Mouse (Mus musculus) liver, embryonic 13.5 days (tissue): Measurements from ENCODE around the gene Sgta. TPM values are rescaled to one million over a fixed set of nuclear protein-coding genes. Genes with fewer than 3 reads are reported as not detected.
A peak's percentile ranks its signal among the peaks of the same experiment; 100 is the strongest.
"Not testable (repeated sequence)": the region's sequence is repeated elsewhere in the genome, so short reads cannot be mapped to it uniquely, and the experiment has no call there.

Source experiments
- ATAC-seq: fragments of 200-750 bp; cut with Nextera tagmentation; 2 replicates; pipeline ENCODE4 v1.8.0; 2017; ENCODE audit warnings: low read depth, mild to moderate bottlenecking, moderate number of reproducible peaks, moderate library complexity
- DNase-seq: peaks from one replicate; pipeline ENCODE4 v3.0.0; 2022
- H3K27ac ChIP-seq: fragments of 300-500 bp; sonication (generic); 2 replicates; pipeline ENCODE4 v1.5.1; 2015; ENCODE audit warnings: moderate library complexity, mild to moderate bottlenecking, inconsistent platforms
- H3K27me3 ChIP-seq: fragments of 300-500 bp; sonication (generic); 2 replicates; pipeline ENCODE4 v1.6.1; 2015; ENCODE audit warnings: mild to moderate bottlenecking, inconsistent platforms
- H3K36me3 ChIP-seq: fragments of 300-500 bp; sonication (generic); 2 replicates; pipeline ENCODE4 v1.6.1; 2015; ENCODE audit warnings: mild to moderate bottlenecking, inconsistent platforms
- H3K4me1 ChIP-seq: fragments of 300-500 bp; sonication (generic); replicated peaks from 2 replicates; pipeline ENCODE4 v1.6.1; 2015; ENCODE audit warnings: inconsistent platforms
- H3K4me2 ChIP-seq: fragments of 300-500 bp; sonication (generic); 2 replicates; pipeline ENCODE4 v1.6.1; 2015; ENCODE audit warnings: inconsistent platforms, mild to moderate bottlenecking, moderate library complexity
- H3K4me3 ChIP-seq: fragments of 300-500 bp; sonication (generic); replicated peaks from 2 replicates; pipeline ENCODE4 v1.5.1; 2015; ENCODE audit warnings: mild to moderate bottlenecking, inconsistent platforms
- H3K9ac ChIP-seq: fragments of 300-500 bp; sonication (generic); 2 replicates; pipeline ENCODE4 v1.6.1; 2015; ENCODE audit warnings: mild to moderate bottlenecking, inconsistent platforms
- H3K9me3 ChIP-seq: fragments of 300-500 bp; sonication (generic); replicated peaks from 2 replicates; pipeline ENCODE4 v1.6.1; 2016; ENCODE audit warnings: inconsistent platforms
- WGBS: fragments of 180-500 bp; shearing (Covaris S2); methylation state at CpG from one replicate; pipeline ENCODE4 v1.1.7; 2015; ENCODE audit not compliant: insufficient replicate concordance; 5-methylcytosine and 5-hydroxymethylcytosine counted together
- polyA plus RNA-seq: library from polyadenylated mRNA; unstranded; fragments of >200 nt; fragmentation: Nextera tagmentation; extraction: Ambion mirVana; gene quantifications from 2 replicates; pipeline ENCODE4 v1.2.1, GENCODE M21; 2015

Gene Sgta
- polyA plus RNA-seq, 1 experiment from 2014 or later = 69.1 TPM

DNA sequence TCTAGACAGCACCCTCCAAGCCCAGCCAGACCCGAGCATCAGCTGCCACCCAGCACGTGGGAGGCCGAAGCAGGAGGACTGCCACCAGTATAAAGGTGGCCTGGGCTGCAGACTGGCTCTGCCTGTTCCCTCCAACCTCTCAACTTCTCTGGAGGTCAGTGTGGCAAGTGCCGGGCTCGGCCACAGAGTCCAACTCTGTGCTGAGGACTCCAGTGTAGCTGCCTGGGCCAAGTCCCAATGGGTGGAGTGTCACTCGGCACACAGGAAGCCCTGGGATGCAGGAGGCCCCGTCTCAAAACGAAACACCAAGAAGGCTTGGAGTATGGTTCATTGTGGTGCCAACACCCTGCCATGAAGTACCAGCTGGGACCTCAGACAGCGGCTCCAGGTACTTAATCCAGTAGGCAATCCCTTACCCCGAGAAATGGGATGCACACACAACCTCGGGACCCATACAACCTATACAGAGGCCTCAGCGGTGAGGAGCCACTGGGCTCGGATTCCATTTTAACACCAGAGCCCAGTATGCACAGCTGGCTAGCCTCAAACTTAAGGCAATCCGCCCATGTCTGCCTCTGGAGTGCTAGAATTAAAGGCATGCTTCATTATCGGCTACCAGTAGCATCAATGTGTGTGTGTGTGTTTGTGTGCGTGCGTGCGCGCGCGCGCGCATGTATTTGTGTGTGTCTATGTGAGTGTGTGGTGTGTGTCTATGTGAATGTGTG, 2.4 kb downstream of the Sgta start:
- H3K4me2 ChIP-seq = no peak overlapping the region
- H3K36me3 ChIP-seq = peaks cover 3% of the 10 kb centered on the region; the same call in 1 of the 2 replicates
- DNase-seq = no peak
- no peak for ATAC-seq
- peak overlapping the region; percentile 78; the same call in 1 of the 2 replicates for H3K9ac ChIP-seq
- H3K27ac ChIP-seq = no peak overlapping the region
- H3K27me3 ChIP-seq = no peaks in the 10 kb centered on the region
- WGBS = 88% methylated on average over 23 of the region's 23 CpGs
- no peak overlapping the region for H3K4me3 ChIP-seq
- H3K4me1 ChIP-seq = peaks cover 37% of the 10 kb centered on the region
- no peaks in the 10 kb centered on the region for H3K9me3 ChIP-seq

DNA sequence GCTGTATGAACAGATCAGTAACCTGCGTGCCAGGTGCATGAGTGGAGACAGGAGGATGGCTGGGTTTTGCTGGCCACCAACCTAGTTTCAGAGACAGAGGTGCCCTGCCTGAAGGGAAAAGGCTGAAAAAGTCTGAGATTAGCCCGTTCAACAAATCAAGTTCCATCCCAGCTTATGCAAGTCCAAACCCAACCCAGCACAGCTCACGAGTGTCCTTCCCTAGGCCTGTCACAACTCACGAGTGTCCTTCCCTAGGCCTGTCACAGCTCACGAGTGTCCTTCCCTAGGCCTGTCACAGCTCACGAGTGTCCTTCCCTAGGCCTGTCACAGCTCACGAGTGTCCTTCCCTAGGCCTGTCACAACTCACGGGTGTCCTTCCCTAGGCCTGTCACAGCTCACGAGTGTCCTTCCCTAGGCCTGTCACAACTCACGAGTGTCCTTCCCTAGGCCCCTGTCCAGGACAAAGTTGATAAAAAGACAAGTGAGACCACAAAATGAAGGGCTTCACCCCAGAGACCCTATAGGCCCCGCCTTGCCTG, 4.1 kb downstream of the Sgta start:
- not testable (repeated sequence) for H3K9ac ChIP-seq, DNase-seq, H3K9me3 ChIP-seq, H3K4me3 ChIP-seq, ATAC-seq, H3K27ac ChIP-seq, H3K4me2 ChIP-seq, H3K27me3 ChIP-seq
- H3K36me3 ChIP-seq = peaks cover 17% of the 10 kb centered on the region
- WGBS = 71% methylated on average over 11 of the region's 11 CpGs
- H3K4me1 ChIP-seq = peaks cover 52% of the 10 kb centered on the region

DNA sequence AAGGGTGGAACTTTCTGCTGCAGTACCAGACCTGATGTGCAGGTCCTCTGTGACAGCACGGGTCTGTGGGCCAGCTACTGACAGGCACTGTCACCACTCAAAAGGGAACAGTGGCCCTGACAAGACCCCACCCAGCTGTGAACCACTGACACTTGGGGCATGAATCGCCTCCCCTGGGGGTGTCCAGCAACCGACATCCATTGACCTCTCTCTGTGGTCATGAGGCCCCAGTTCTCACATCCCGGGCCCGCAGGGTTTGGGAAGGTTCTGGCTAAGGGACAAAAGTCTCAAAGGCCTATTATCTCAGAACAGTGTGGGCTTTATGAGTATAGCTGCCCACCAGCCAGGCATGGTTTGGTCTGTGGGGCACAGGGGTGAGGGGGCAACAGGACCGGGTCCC, 4.8 kb downstream of the Sgta start:
- 82% methylated on average over 6 of the region's 6 CpGs for WGBS
- peaks cover 24% of the 10 kb centered on the region for H3K36me3 ChIP-seq

DNA sequence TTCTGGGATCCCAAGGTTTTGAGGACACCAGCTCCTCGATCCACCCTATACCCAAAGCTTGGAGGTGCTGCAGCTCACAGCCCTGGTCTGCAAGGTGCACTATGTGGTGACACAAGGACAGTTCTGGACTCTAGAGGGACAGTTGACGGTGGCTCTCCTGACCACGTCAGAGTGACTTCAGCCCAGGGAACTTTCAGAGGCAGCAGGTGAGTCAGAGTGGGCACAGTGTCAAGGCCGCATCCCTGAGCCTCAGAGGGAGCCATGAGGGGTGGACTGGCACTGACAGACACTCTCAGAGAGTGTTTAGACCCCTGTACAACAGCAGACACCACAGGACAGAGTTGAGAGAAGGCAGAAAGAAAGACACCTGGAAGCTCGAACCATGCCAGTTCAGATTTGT, 7.4 kb downstream of the Sgta start:
- no peak for ATAC-seq
- Histone ChIP-seq H3K9me3 (no peaks in the 10 kb centered on the region), H3K4me3 (no peak overlapping the region), H3K27ac (no peak overlapping the region), H3K4me1 (peaks cover 35% of the 10 kb centered on the region), H3K4me2 (no peak overlapping the region), H3K27me3 (no peaks in the 10 kb centered on the region), H3K36me3 (peaks cover 50% of the 10 kb centered on the region), H3K9ac (no peak overlapping the region)
- DNase-seq = no peak
- 80% methylated on average over 5 of the region's 5 CpGs for WGBS

More for the DNA sequence above, 4.8 kb downstream of the Sgta start:
- no peak overlapping the region for H3K4me3 ChIP-seq
- no peak overlapping the region for H3K4me2 ChIP-seq
- H3K27me3 ChIP-seq = no peaks in the 10 kb centered on the region
- DNase-seq (no peak), ATAC-seq (no peak)
- no peak overlapping the region for H3K27ac ChIP-seq
- peaks cover 56% of the 10 kb centered on the region for H3K4me1 ChIP-seq
- H3K9me3 ChIP-seq = no peaks in the 10 kb centered on the region
- H3K9ac ChIP-seq = no peak overlapping the region

DNA sequence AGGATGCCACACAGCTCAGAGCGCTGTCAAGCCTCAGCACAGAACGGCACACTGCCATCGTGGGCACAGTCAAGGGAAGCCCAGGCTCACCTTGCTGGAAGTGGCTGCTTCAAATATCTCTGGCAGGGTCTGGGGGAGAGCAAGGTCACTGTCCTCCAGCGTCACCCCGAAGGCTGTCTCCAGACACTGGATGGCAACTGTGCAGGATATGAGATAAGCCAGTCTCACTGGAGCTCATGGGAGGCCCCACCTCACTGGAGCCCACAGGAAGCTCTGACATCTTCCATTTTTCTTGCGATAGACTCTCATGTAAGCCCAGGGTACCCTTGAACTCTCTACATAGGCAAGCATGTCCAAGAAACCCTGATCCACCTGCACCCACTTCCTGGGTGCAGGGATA, 8.8 kb downstream of the Sgta start:
- Histone ChIP-seq H3K36me3 (peaks cover 65% of the 10 kb centered on the region), H3K27ac (peak overlapping the region; percentile 66), H3K27me3 (no peaks in the 10 kb centered on the region), H3K9me3 (no peaks in the 10 kb centered on the region), H3K4me1 (peaks cover 24% of the 10 kb centered on the region), H3K9ac (peak overlapping the region; percentile 29; the same call in 1 of the 2 replicates), H3K4me2 (no peak overlapping the region), H3K4me3 (no peak overlapping the region)
- DNase-seq (peak; percentile 18), ATAC-seq (peak; percentile 69)
- 28% methylated on average over 6 of the region's 6 CpGs for WGBS

DNA sequence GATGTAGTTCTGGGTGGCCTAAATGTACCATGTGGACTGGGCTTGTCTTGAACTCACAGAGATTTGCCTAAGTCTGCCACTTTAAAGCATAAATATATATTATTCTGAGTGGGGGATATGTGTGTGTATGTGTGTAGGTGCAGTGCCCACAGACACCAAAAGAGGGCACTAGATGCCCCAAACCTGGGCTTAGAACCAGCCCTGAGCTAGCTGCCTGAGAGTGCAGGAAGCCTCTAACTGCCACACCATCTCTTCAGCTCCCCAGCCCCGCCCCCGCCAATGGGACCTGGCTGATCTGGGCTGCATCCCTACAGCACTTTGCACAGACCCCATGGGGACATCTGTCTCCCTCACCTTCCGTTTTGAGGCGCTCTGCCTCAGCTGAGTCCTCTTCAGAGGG, 9.3 kb downstream of the Sgta start:
- Histone ChIP-seq H3K9ac (0 out of 2 replicates have a peak overlapping the region, but pooled peaks have one; percentile 29), H3K36me3 (peaks cover 68% of the 10 kb centered on the region), H3K4me3 (no peak overlapping the region), H3K4me1 (peaks cover 24% of the 10 kb centered on the region), H3K9me3 (no peaks in the 10 kb centered on the region), H3K4me2 (no peak overlapping the region), H3K27me3 (no peaks in the 10 kb centered on the region), H3K27ac (peak overlapping the region; percentile 65)
- ATAC-seq = peak; percentile 28
- DNase-seq = no peak
- whole genome bisulfite sequencing = 69% methylated on average over 4 of the region's 4 CpGs

DNA sequence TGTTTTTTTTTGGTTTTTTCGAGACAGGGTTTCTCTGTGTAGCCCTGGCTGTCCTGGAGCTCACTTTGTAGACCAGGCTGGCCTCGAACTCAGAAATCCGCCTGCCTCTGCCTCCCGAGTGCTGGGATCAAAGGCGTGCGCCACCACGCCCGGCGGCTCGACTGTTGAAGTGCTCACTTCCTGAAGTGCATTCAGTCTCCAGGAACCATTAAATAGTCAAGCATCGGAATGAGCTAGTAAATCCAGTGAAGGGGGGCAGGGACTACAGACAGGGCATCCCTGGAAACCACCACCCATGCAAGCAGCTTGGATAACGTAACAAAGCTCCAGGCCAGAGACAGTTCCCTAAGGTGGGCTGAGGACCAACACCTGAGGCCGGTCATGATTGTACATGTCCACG, 14.7 kb downstream of the Sgta start:
- H3K27me3 ChIP-seq, H3K4me3 ChIP-seq, ATAC-seq, H3K4me1 ChIP-seq, H3K27ac ChIP-seq, H3K4me2 ChIP-seq, H3K9ac ChIP-seq, H3K9me3 ChIP-seq, DNase-seq: not testable (repeated sequence)
- WGBS = 83% methylated on average over 14 of the region's 14 CpGs
- H3K36me3 ChIP-seq = peaks cover 75% of the 10 kb centered on the region

DNA sequence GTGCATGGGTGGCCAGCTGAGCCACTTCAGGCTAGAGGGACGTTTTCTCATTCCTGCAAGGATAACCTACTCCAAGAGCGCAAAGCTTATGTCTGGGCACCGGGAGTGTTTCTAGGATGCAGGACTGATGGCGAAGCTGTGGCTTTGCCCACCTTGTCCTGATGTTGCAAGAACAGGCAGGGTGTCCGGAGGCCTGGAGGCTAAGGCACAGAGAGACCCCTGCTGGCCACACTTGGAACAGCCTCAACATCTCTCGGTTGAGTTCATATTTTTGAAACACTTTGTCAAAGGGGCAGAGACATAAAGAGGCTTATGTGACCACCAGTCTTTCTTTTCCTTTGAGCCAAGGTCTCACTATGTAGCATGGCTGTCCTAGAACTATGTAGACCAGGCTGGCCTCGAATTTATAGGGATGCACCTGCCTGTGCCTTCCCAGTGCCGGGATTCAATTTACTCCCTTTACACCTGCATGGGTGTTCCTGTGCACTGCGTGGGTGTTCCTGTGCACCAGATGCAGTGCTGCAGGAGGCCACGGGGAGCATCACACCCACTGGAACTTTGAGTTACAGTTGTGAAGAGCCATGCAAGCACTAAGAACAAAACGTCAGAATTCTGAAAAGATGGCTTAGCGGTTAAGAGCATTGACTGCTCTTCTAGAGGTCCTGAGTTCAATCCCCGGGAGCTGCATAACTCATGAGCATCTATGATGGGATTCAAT, 18.4 kb downstream of the Sgta start:
- Histone ChIP-seq H3K27me3 (no peaks in the 10 kb centered on the region), H3K27ac (no peak overlapping the region)

DNA sequence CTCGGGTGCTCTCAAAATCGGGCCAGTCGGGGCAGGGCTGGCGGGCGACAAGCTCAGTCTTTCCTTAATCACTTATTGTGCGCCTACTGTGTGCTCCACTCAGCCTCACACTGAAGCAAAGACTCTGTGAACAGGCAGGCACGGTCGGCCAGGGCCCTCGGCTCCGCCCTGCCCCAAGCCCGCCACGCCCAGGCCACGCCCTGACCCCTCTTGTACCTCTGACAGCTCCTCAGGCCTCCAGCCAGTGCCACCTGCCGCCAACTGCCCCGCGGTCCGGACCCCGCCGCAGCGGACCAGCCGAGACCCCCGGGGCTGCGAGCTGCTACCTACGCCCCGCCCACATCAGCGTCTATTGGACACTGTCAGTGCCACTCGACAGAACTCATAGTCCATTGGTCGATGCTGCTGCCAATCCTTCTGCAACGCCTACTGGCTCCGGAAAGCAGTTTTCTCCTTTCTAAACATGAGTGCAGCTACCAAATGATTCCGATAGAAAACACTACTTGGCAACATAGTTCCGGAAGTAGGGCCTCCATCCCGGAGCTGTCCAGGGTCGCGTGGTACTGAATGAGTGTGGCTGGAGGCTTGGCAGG, 22.9 kb downstream of the Sgta start, which contains the start of gene Slc39a3:
Slc39a3 (minus strand) TSS at position 439 of the 593 bp plus-strand sequence.
- peak within 1 kb of the TSS; percentile 80 for H3K4me3 ChIP-seq
- no peaks in the 10 kb centered on the region for H3K27me3 ChIP-seq
- H3K4me1 ChIP-seq = peaks cover 8% of the 10 kb centered on the region
- H3K36me3 ChIP-seq = peaks cover 5% of the 10 kb centered on the region; the same call in 1 of the 2 replicates
- H3K9me3 ChIP-seq = no peaks in the 10 kb centered on the region
- DNase-seq (peak; percentile 95), ATAC-seq (peak; percentile 97)
- peak within 1 kb of the TSS; percentile 78 for H3K4me2 ChIP-seq
- peak within 1 kb of the TSS; percentile 77 for H3K27ac ChIP-seq
- WGBS = 0% methylated on average over 35 of the region's 35 CpGs
- peak within 1 kb of the TSS; percentile 82 for H3K9ac ChIP-seq

More for the DNA sequence above, 18.4 kb downstream of the Sgta start:
- no peaks in the 10 kb centered on the region for H3K9me3 ChIP-seq
- H3K4me3 ChIP-seq = no peak overlapping the region
- DNase-seq = peak; percentile 42
- ATAC-seq = no peak
- no peak overlapping the region for H3K4me2 ChIP-seq
- H3K9ac ChIP-seq = no peak overlapping the region
- 30% methylated on average over 13 of the region's 13 CpGs for WGBS
- peaks cover 38% of the 10 kb centered on the region for H3K36me3 ChIP-seq
- H3K4me1 ChIP-seq = peaks cover 8% of the 10 kb centered on the region

DNA sequence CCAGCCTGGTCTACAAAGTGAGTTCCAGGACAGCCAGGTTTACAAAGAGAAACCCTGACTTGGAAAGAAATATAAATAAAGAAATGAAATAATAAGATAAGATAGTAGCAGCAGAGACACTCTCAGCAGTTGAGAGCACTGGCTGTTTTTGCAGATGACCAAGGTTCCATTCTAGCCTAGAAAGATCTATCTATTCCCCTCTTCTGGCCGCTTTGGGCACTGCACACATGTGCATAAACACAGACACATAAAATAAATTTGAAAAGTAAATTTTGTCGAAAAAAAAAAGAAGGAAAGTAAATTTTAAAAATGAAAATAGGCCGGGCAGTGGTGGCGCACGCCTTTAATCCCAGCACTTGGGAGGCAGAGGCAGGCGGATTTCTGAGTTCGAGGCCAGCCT, 23.7 kb downstream of the Sgta start:
- Histone ChIP-seq H3K36me3 (peaks cover 10% of the 10 kb centered on the region), H3K4me1 (peaks cover 8% of the 10 kb centered on the region), H3K4me3 (peak overlapping the region; percentile 80; the same call in 1 of the 2 replicates), H3K9ac (no peak overlapping the region), H3K27me3 (no peaks in the 10 kb centered on the region), H3K9me3 (no peaks in the 10 kb centered on the region), H3K4me2 (peak overlapping the region; percentile 78), H3K27ac (no peak overlapping the region)
- no peak for ATAC-seq
- 71% methylated on average over 7 of the region's 7 CpGs for WGBS
- no peak for DNase-seq

DNA sequence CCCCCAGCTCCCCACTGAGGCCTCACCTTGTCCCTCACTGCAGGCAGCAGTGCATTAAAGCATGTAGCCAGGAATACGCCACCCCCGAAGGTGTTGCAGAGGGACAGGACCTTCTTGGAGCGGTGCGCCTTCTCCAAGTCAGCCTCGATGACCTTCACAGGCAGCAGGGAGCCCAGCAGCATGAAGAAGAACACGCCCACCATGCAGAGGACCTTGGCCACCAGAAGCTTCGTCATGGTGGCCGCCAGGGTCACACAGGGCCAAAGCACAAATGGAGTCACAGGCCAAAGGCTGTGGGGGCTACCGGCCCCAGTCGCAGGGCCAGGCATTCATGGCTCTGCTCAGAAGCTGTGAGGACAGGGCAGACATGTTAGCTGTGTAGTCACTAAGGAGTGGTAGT, 26.4 kb downstream of the Sgta start:
- 68% methylated on average over 10 of the region's 10 CpGs for WGBS
- ATAC-seq (no peak), DNase-seq (no peak)
- no peak overlapping the region for H3K27ac ChIP-seq
- peaks cover 11% of the 10 kb centered on the region for H3K4me1 ChIP-seq
- no peak overlapping the region for H3K4me2 ChIP-seq
- no peaks in the 10 kb centered on the region for H3K27me3 ChIP-seq
- no peaks in the 10 kb centered on the region for H3K9me3 ChIP-seq
- peaks cover 14% of the 10 kb centered on the region for H3K36me3 ChIP-seq
- H3K4me3 ChIP-seq = no peak overlapping the region
- no peak overlapping the region for H3K9ac ChIP-seq
